Mouse (Mus musculus): ENCODE results near the gene Spata5. TPM values are rescaled to one million over a fixed set of nuclear protein-coding genes. Genes with fewer than 3 reads are reported as not detected.

Spata5 gene
- total RNA-seq, 2 experiments from 2014 or later: 10.9 to 12.9 TPM

GRCm38 (mm10) chr3:37602356-37602755 is 182.7 kb downstream of the Spata5 start:
- no peak for DNase-seq
- intact Hi-C loops (cut with DNase I; ENCODE audit: low total_unique reads): no loop called here

DNA sequence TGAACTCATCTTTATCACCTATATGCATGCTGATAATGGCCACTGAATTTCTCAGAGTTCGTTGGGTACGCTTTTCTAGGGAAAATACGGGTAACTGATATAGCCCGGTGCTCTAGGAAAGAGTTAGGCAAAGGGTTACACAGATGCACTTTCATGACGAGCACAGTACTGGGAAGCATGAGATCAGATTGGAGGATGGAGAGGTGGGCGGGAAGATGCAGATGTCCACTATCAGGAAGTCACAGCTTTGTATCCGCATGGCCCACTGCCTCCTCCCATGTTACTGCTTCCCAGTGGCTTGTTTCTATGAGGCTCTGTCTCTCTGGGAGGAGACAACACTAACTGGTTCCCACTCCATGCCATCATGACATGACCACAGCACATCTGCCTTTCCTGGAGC is 183.2 kb downstream of the Spata5 start:
- no peak for DNase-seq
- intact Hi-C loops (cut with DNase I; ENCODE audit: low total_unique reads): no loop called here

- intact Hi-C loops (cut with DNase I; ENCODE audit: low total_unique reads): no loop called here
- no peak for DNase-seq
These were observed 183.8 kb downstream of the Spata5 start for GRCm38 (mm10) chr3:37603541-37603940.

GRCm38 (mm10) chr3:37604976-37605875 is 185.5 kb downstream of the Spata5 start:
- DNase-seq: peak; percentile 13

DNA sequence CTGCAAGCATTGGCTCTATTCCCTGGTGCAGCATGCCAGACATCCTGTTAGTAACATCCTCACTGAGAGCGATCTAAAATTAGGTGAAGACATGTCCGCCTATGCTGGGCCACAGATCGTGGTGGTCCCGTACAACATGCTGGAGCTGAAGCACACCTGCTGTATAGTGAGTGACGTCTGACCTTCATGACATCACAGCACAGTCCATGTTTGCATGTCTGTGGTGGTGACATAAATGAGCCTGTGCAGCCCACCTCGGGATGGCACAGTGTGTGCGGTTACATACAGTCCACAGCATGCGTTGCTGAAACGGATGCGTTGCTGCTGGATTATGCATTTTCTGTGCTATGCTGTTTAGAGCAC is 186.2 kb downstream of the Spata5 start:
- intact Hi-C loops (cut with DNase I; ENCODE audit: low total_unique reads): no loop called here
- peak; percentile 40 for DNase-seq

More at GRCm38 (mm10) chr3:37604976-37605875, 185.5 kb downstream of the Spata5 start:
- intact Hi-C loops (cut with DNase I; ENCODE audit: low total_unique reads): no loop called here

- intact Hi-C loops (cut with DNase I; ENCODE audit: low total_unique reads): no loop called here
- DNase-seq: no peak
These were observed 189.2 kb downstream of the Spata5 start for GRCm38 (mm10) chr3:37608926-37609325.

DNA sequence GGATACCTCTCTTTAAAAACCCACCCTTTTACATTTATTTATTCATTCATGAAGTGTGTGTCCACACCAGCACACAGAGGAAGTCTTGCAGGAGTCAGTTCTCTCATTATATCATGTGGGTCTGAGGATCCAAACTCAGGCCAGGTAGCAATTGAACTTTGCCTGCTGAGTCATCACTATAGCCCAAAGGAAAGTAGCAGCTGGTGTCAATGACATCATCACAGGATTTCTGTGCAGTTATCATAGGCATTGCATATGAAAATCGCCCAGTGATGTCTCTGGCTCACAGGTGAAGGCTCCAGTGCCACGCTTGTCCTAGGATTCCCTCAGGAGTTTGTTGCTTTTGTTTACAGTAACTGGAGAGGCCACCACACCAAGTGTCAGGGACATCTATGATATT is 191.0 kb downstream of the Spata5 start:
- intact Hi-C loops (cut with DNase I; ENCODE audit: low total_unique reads): no loop called here
- no peak for DNase-seq

DNA sequence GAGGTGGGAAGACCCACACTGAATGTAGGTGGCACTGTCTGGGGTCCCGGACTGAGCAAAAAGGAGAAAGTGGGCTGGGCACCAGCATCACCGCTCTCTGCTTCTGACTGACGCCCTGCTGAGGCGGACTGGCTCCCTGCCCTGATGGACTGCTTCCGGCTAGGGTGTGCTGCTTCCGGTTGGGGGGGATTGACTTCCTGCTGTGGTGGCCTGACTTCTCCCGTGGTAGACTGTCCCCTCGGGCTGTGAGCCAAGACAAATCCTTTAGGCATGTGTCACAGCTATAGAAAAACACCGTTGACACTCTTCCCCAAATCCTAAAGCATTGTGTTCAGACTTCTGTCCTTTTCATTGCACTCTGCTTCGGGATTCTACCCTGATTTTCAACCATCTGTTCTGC is 194.0 kb downstream of the Spata5 start:
- intact Hi-C loops (cut with DNase I; ENCODE audit: low total_unique reads): no loop called here
- peak; percentile 22 for DNase-seq

GRCm38 (mm10) chr3:37614878-37615650 is 195.4 kb downstream of the Spata5 start:
- intact Hi-C loops (cut with DNase I; ENCODE audit: low total_unique reads): no loop called here
- no peak for DNase-seq

DNA sequence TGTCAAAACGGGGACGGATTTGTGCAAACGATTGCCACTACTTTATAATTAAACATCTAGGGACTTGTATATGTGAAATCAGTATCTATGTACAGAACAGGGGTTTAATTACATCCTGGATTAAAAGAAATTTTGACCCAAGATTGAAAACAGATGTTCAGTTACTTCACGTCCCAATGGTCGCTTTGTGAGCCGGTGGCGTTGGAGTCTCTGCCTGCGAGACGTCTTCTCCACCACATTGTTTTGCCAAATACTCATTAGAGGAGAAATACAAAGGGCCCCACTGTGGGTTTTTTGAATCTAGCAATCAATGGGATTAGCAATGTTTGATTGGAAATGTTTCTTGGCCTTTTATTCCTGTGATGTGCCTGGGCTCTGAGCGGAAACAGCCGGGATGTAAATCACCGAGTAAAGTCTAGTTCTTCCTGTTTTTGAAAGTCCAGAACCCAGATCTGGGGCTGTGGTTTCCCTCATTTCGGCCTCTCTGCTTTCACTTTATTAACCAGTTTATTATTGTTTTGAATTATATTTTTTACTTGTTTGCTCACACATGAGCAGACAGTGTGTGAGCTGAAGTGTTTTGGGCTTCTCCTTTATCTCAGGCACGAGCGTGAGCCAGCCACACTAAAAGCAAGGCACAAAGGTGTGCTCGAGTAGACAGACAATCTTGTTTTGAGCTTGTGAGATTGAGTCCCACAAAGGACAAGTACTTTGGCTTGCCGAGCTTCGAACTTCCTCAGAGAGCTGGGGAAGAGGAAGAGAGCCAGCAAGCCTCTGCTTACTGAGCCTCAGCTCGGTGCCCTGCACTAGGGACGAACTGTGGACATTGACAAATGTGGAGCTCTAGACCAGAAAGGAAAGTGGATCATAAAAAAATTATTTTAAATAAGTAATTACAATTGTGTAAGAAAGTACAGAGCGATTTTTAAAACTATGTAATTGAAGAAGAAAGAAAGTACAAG is 197.2 kb downstream of the Spata5 start:
- intact Hi-C loops (cut with DNase I; ENCODE audit: low total_unique reads): no loop called here

More for the DNA sequence above, 197.2 kb downstream of the Spata5 start:
- no peak for DNase-seq

Other genes starting within 250 kb of the Spata5 start
- gene Il21, start 187.3 kb upstream of the Spata5 start, total RNA-seq (2021): not detected
- under 1 TPM; 0.53 to 0.78 TPM for gene Bbs12, start 107.3 kb upstream of the Spata5 start, total RNA-seq (2021)
- gene Cetn4, start 107.2 kb upstream of the Spata5 start, total RNA-seq (2021): under 1 TPM; 0.29 to 0.57 TPM
- 10 to 100 TPM in 1 of 2 experiments, 1 to 10 TPM in 1; 8.1 to 10.9 TPM for gene Fgf2, start 71.5 kb upstream of the Spata5 start, total RNA-seq (2021)
- gene Nudt6, start 315 bp downstream of the Spata5 start, total RNA-seq (2021): 10 to 100 TPM; 21.5 to 26.8 TPM
- gene Spry1, start 220.1 kb downstream of the Spata5 start, total RNA-seq (2021): 10 to 100 TPM; 33.1 to 39.9 TPM